20 mouse cellular contexts compared by ENCODE assay signal in the genomic region with DNA sequence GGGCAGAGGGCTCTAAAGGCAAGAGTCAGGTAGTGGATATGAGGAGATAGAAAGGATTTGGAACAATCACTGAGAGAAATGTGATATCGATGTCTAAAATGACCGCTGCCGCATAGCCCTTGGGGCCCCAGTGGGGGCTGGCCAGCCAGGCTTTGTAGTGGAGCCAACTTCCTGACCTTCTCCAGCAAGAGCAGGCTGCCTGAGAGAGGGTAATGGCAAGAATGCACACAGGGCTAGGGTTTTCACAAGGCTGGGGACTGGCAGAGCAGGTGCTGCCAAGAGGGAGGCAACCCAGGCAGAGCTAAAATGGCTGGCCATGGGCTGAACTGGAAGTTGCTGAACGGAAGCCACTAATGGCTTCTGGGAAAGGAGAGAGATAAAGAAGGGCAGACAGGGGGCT. TPM values are rescaled to one million over a fixed set of nuclear protein-coding genes. Genes with fewer than 3 reads are reported as not detected.
DNase-seq lines count a peak whose midpoint lies in the region; ATAC-seq and TF ChIP-seq lines count a peak whose summit lies in the region.
"Had no signal": no experiment of that assay in that cellular context is flagged by ENCODE, and none has a peak within 500 bp of the region (broad histone marks: within the 10 kb centered on the region; RNA-seq: fewer than 3 reads in every experiment).

No protein-coding gene starts in this region.

- H3K36me3 ChIP-seq in heart, embryonic 12.5 days = no peaks in the 10 kb centered on the region
- H3K36me3 ChIP-seq: embryonic facial prominence, embryonic 12.5 days; limb, embryonic 15.5 days; lung, embryonic 15.5 days had no signal

- DNase-seq in heart, adult 9 months (ENCODE audit: low spot score in 2 of 2) = no peak
- DNase-seq in adrenal gland, adult 8-10 months = peak; percentile 33
- peak; percentile 1 to 8 for DNase-seq in heart, postnatal 36 days
- no peak for DNase-seq in retina, postnatal 1 day
- DNase-seq in thymus, adult 18-20 months = no peak
- DNase-seq: cerebellum, adult 11-12 months had no signal

- peak overlapping the region; percentile 15; the same call in 1 of the 2 replicates for H3K27ac ChIP-seq in heart, embryonic 12.5 days (ENCODE audit: poor library complexity, severe bottlenecking)
- H3K27ac ChIP-seq in bone marrow, adult 2 months (ENCODE audit: control insufficient read depth, insufficient read depth, low read depth, low read length, poor library complexity) = peak overlapping the region; percentile 63
- H3K27ac ChIP-seq: embryonic facial prominence, embryonic 12.5 days; limb, embryonic 15.5 days; lung, embryonic 15.5 days had no signal

- no peak for ATAC-seq in heart, embryonic 12.5 days (ENCODE audit: insufficient number of reproducible peaks, low FRiP score)
- ATAC-seq: midbrain, embryonic 16.5 days had no signal

- H3K4me1 ChIP-seq in heart, embryonic 12.5 days (replicated peaks) = peaks cover 7% of the 10 kb centered on the region
- peaks cover 2% of the 10 kb centered on the region; the same call in 1 of the 2 replicates for H3K4me1 ChIP-seq in bone marrow, adult 2 months (ENCODE audit: control insufficient read depth, insufficient read depth, low read length)
- H3K4me1 ChIP-seq: embryonic facial prominence, embryonic 12.5 days; limb, embryonic 15.5 days had no signal

- H3K9me3 ChIP-seq in heart, embryonic 12.5 days (replicated peaks) = no peaks in the 10 kb centered on the region
- H3K9me3 ChIP-seq: embryonic facial prominence, embryonic 12.5 days; limb, embryonic 15.5 days; lung, embryonic 15.5 days had no signal

- TF ChIP-seq POLR2A in bone marrow, adult 2 months (IDR thresholded peaks at IDR 0.05; ENCODE audit: borderline replicate concordance, control insufficient read depth, low read depth, low read length) = no peak

- H3K27me3 ChIP-seq in heart, embryonic 12.5 days (replicated peaks) = no peaks in the 10 kb centered on the region
- H3K27me3 ChIP-seq: embryonic facial prominence, embryonic 12.5 days; limb, embryonic 15.5 days; lung, embryonic 15.5 days had no signal

- H3K4me2 ChIP-seq in heart, embryonic 12.5 days = no peak overlapping the region
- H3K4me2 ChIP-seq: embryonic facial prominence, embryonic 12.5 days; limb, embryonic 15.5 days; lung, embryonic 15.5 days had no signal

- intact Hi-C loops in heart, postnatal 36 days (cut with DNase I) = no loop called here

- TF ChIP-seq CTCF in bone marrow, adult 2 months (IDR thresholded peaks at IDR 0.05; ENCODE audit: control insufficient read depth, insufficient read depth, low read length) = no peak

- no peak overlapping the region for H3K9ac ChIP-seq in heart, embryonic 12.5 days
- H3K9ac ChIP-seq: embryonic facial prominence, embryonic 12.5 days; limb, embryonic 15.5 days; lung, embryonic 15.5 days had no signal

- WGBS in heart, embryonic 12.5 days = 58% methylated on average over 4 of the region's 4 CpGs
- 60% methylated on average over 4 of the region's 4 CpGs for WGBS in bone marrow, adult 2 months

- no peak overlapping the region for H3K4me3 ChIP-seq in heart, embryonic 12.5 days
- no peak overlapping the region for H3K4me3 ChIP-seq in bone marrow, adult 2 months (replicated peaks; ENCODE audit: control insufficient read depth, low read depth, low read length)
- H3K4me3 ChIP-seq: embryonic facial prominence, embryonic 12.5 days; limb, embryonic 15.5 days; lung, embryonic 15.5 days had no signal

RNA-seq across cellular contexts. Expression of a gene that starts 47.9 kb away (rescaled TPM):
- not detected in 2 replicates for polyA plus RNA-seq in heart, embryonic 12.5 days (2016; fragmentation: Nextera tagmentation; extraction: Ambion mirVana)
- total RNA-seq in adrenal gland, adult 8-10 months (2022) = not detected
- not detected in 2 replicates for polyA plus RNA-seq in bone marrow, adult 2 months (2011; ENCODE audit: insufficient read depth, insufficient read length, low replicate concordance, missing spikeins)
- not detected for total RNA-seq in heart, postnatal 36 days (2021)
- total RNA-seq: heart, postnatal 14 days; layer of hippocampus, adult 8-10 months; left cerebral cortex, adult 8-10 months had no signal
- polyA plus RNA-seq: brain, embryonic 14.5 days; embryonic facial prominence, embryonic 12.5 days; frontal cortex, adult 2 months; kidney, embryonic 14.5 days; limb, embryonic 15.5 days; lung, embryonic 15.5 days; midbrain, embryonic 16.5 days; neural tube, embryonic 11.5 days; urinary bladder, adult 2 months had no signal

RNA-seq across cellular contexts. Expression of a gene that starts 49.2 kb away (rescaled TPM):
- 49.2 and 51.2 TPM in 2 replicates for polyA plus RNA-seq in heart, embryonic 12.5 days (2016; fragmentation: Nextera tagmentation; extraction: Ambion mirVana)
- total RNA-seq in adrenal gland, adult 8-10 months (2022) = 10 to 100 TPM; 16.2 to 21.2 (median 19.8) TPM
- polyA plus RNA-seq in bone marrow, adult 2 months (2011; ENCODE audit: insufficient read depth, insufficient read length, low replicate concordance, missing spikeins) = 5.8 and 14.4 TPM in 2 replicates
- 10 to 100 TPM; 45.2 to 48.3 TPM for total RNA-seq in heart, postnatal 36 days (2021)

RNA-seq across cellular contexts. Expression of a gene that starts 51.5 kb away (rescaled TPM):
- 25.6 and 27.1 TPM in 2 replicates for polyA plus RNA-seq in heart, embryonic 12.5 days (2016; fragmentation: Nextera tagmentation; extraction: Ambion mirVana)
- total RNA-seq in adrenal gland, adult 8-10 months (2022) = 1 to 10 TPM; 8.7 to 9.8 (median 9.3) TPM
- polyA plus RNA-seq in bone marrow, adult 2 months (2011; ENCODE audit: insufficient read depth, insufficient read length, low replicate concordance, missing spikeins) = 3.2 and 4.7 TPM in 2 replicates
- total RNA-seq in heart, postnatal 36 days (2021) = 1 to 10 TPM; 2.5 to 3.5 TPM

Comparison
In these comparisons a context has a peak if more than half of its experiments do, and no peak if none do; other contexts are left out.
1. DNase-seq: peak in adrenal gland, adult 8-10 months (single experiment) and heart, postnatal 36 days (2 of 2); none in heart, adult 9 months (0 of 2), retina, postnatal 1 day (single experiment) and thymus, adult 18-20 months (0 of 2).